Mouse (Mus musculus): Measurements from ENCODE around the gene Aire. TPM values are rescaled to one million over a fixed set of nuclear protein-coding genes. Genes with fewer than 3 reads are reported as not detected.

Gene Aire
- polyA plus RNA-seq, 1 experiment: 0.09 TPM

GRCm38 (mm10) chr10:78002316-78002715 lies 41.1 kb downstream of the Aire start:
- Histone ChIP-seq H3K4me1 (ENCODE audit: control insufficient read depth, insufficient read depth, low read length) (no peaks in the 10 kb centered on the region), H3K4me3 (replicated peaks; ENCODE audit: extremely low read depth, low read depth, low read length) (no peak overlapping the region)
- TF ChIP-seq POLR2A (IDR thresholded peaks at IDR 0.05; ENCODE audit: borderline replicate concordance, extremely low read depth, low read depth, low read length) (no peak), CTCF (IDR thresholded peaks at IDR 0.05; ENCODE audit: insufficient read depth, low read length) (no peak)
- no peak for DNase-seq
- WGBS: 90% methylated on average over 2 of the region's 2 CpGs

DNA sequence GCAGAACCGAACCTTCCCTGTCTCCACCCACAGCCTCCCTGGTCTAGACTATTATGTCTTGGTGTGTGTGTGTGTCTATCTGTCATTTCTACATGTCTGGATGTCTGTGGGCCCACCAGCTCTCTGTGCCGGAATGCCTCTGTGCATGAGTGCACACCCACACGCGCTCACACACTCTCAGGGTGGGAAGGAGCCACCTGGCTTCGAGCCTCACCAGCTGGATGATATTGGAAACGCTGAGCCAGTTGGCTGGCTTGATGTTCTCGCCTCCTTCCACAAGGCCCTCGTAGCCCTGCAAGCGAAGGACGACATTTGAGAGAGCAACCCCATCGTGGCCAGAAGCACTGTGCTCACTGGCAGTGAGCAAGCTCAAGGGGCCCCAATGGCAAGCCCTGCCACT lies 41.6 kb downstream of the Aire start:
- DNase-seq: no peak
- TF ChIP-seq POLR2A (IDR thresholded peaks at IDR 0.05; ENCODE audit: borderline replicate concordance, extremely low read depth, low read depth, low read length): no peak
- TF ChIP-seq CTCF (IDR thresholded peaks at IDR 0.05; ENCODE audit: insufficient read depth, low read length): no peak
- WGBS: 87% methylated on average over 11 of the region's 11 CpGs
- no peak overlapping the region for H3K4me3 ChIP-seq (replicated peaks; ENCODE audit: extremely low read depth, low read depth, low read length)
- H3K4me1 ChIP-seq (ENCODE audit: control insufficient read depth, insufficient read depth, low read length): no peaks in the 10 kb centered on the region

DNA sequence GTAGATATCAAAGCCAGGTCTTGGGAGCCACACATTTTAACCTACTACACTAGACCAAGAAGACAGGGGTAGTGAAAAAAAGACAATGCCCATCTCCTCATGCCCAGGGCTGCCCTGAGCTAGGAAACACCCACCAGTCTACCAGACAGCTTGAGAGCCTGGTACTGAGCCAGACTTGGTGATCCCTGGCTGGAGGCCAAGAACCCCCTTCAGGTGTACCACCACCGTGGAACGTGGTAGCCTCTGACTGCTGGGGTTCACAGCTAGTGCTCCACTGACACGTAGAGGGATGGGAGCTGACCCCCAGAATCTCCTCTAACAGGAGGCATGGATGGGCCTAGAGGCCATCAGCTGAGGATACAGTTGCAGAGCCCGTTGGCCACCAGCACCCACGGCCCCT lies 43.2 kb downstream of the Aire start:
- no peak overlapping the region for H3K4me3 ChIP-seq (replicated peaks; ENCODE audit: extremely low read depth, low read depth, low read length)
- no peak for DNase-seq
- TF ChIP-seq POLR2A (IDR thresholded peaks at IDR 0.05; ENCODE audit: borderline replicate concordance, extremely low read depth, low read depth, low read length): no peak
- TF ChIP-seq CTCF (IDR thresholded peaks at IDR 0.05; ENCODE audit: insufficient read depth, low read length): no peak
- 94% methylated on average over 5 of the region's 5 CpGs for WGBS
- no peaks in the 10 kb centered on the region for H3K4me1 ChIP-seq (ENCODE audit: control insufficient read depth, insufficient read depth, low read length)

GRCm38 (mm10) chr10:77995639-77996038 lies 47.8 kb downstream of the Aire start:
- Histone ChIP-seq H3K4me3 (replicated peaks; ENCODE audit: extremely low read depth, low read depth, low read length) (no peak overlapping the region), H3K4me1 (ENCODE audit: control insufficient read depth, insufficient read depth, low read length) (no peaks in the 10 kb centered on the region)
- no peak for DNase-seq
- TF ChIP-seq CTCF (IDR thresholded peaks at IDR 0.05; ENCODE audit: insufficient read depth, low read length) (no peak), POLR2A (IDR thresholded peaks at IDR 0.05; ENCODE audit: borderline replicate concordance, extremely low read depth, low read depth, low read length) (no peak)
- 93% methylated on average over 3 of the region's 3 CpGs for WGBS

DNA sequence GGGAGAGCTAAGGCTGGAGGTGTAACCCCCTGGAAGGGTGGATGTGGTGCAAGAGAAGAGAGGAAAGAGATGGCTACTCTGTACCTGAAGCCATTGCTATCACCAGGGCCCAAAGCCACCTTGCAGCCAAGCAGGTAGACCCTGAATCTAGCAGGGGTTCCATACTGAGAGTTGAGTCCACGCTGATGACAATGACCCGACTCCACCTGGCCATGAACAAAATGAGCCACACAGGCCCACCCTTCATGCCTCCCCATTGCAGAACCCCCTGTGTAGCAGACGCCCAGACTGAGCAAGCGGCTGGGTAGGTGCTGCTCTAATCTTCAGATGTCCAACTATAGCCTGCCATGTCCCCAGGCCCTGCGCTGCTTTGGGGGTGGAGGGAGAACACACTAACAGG lies 57.6 kb downstream of the Aire start:
- no peak overlapping the region for H3K4me3 ChIP-seq (replicated peaks; ENCODE audit: extremely low read depth, low read depth, low read length)
- no peaks in the 10 kb centered on the region for H3K4me1 ChIP-seq (ENCODE audit: control insufficient read depth, insufficient read depth, low read length)
- 87% methylated on average over 5 of the region's 5 CpGs for WGBS
- TF ChIP-seq POLR2A (IDR thresholded peaks at IDR 0.05; ENCODE audit: borderline replicate concordance, extremely low read depth, low read depth, low read length): no peak
- no peak for DNase-seq

- DNase-seq: peak; percentile 64
- TF ChIP-seq CTCF (IDR thresholded peaks at IDR 0.05; ENCODE audit: insufficient read depth, low read length) (peak; percentile 82), POLR2A (IDR thresholded peaks at IDR 0.05; ENCODE audit: borderline replicate concordance, extremely low read depth, low read depth, low read length) (no peak)
- no peak overlapping the region for H3K4me3 ChIP-seq (replicated peaks; ENCODE audit: extremely low read depth, low read depth, low read length)
- 2% methylated on average over 4 of the region's 4 CpGs for WGBS
- no peaks in the 10 kb centered on the region for H3K4me1 ChIP-seq (ENCODE audit: control insufficient read depth, insufficient read depth, low read length)
Observed at GRCm38 (mm10) chr10:77984660-77985059, 58.8 kb downstream of the Aire start.

Other genes with a start within 250 kb of the Aire start
- gene Gm9639, start 248.5 kb downstream of the Aire start, polyA plus RNA-seq (2012; rRNA removed): not detected in 2 replicates
- not detected in 2 replicates for gene Gm19668, start 244.5 kb downstream of the Aire start, polyA plus RNA-seq (2012; rRNA removed)
- gene Gm9507, start 231.8 kb downstream of the Aire start, polyA plus RNA-seq (2012; rRNA removed): not detected in 2 replicates
- not detected in 2 replicates for gene Gm2696, start 228.9 kb downstream of the Aire start, polyA plus RNA-seq (2012; rRNA removed)
- not detected in 2 replicates for gene Krtap10-4, start 216.5 kb downstream of the Aire start, polyA plus RNA-seq (2012; rRNA removed)
- gene Krtap10-10, start 207.7 kb downstream of the Aire start, polyA plus RNA-seq (2012; rRNA removed): not detected in 2 replicates
- gene Gm36176, start 196.8 kb downstream of the Aire start, polyA plus RNA-seq (2012; rRNA removed): not detected in 2 replicates
- not detected in 2 replicates for gene Gm10318, start 190.8 kb downstream of the Aire start, polyA plus RNA-seq (2012; rRNA removed)
- gene Gm3285, start 181.6 kb downstream of the Aire start, polyA plus RNA-seq (2012; rRNA removed): not detected in 2 replicates
- gene Lrrc3, start 141.1 kb downstream of the Aire start, polyA plus RNA-seq (2012; rRNA removed): 0.77 and 0.93 TPM in 2 replicates
- 2.2 and 3.9 TPM in 2 replicates for gene Trpm2, start 73.0 kb downstream of the Aire start, polyA plus RNA-seq (2012; rRNA removed)
- gene 1810043G02Rik, start 65.1 kb downstream of the Aire start, polyA plus RNA-seq (2012; rRNA removed): 46.6 and 46.9 TPM in 2 replicates
- 55.8 and 70.0 TPM in 2 replicates for gene Pfkl, start 33.5 kb downstream of the Aire start, polyA plus RNA-seq (2012; rRNA removed)
- 0.52 and 0.64 TPM in 2 replicates for gene Dnmt3l, start 1.7 kb downstream of the Aire start, polyA plus RNA-seq (2012; rRNA removed)
- gene Icosl, start 25.7 kb upstream of the Aire start, polyA plus RNA-seq (2012; rRNA removed): 17.5 and 17.6 TPM in 2 replicates
- 105 and 113 TPM in 2 replicates for gene D10Jhu81e, start 126.2 kb upstream of the Aire start, polyA plus RNA-seq (2012; rRNA removed)
- 6.7 and 8.7 TPM in 2 replicates for gene Pwp2, start 141.5 kb upstream of the Aire start, polyA plus RNA-seq (2012; rRNA removed)
- 45.4 and 50.0 TPM in 2 replicates for gene Trappc10, start 201.0 kb upstream of the Aire start, polyA plus RNA-seq (2012; rRNA removed)

Data from lung, adult 2 months (tissue).